Mouse (Mus musculus) cortical plate, adult 2 months (tissue): Measurements from ENCODE around the gene Tent4b. TPM values are rescaled to one million over a fixed set of nuclear protein-coding genes. Genes with fewer than 3 reads are reported as not detected.

Experiments
- H3K27ac ChIP-seq: fragments of 200-500 bp; 2 replicates; pipeline ENCODE4 v1.5.1; 2012; ENCODE audit warnings: low read length, control low read depth, inconsistent platforms; ENCODE audit not compliant: insufficient read depth
- H3K4me1 ChIP-seq: fragments of 200-500 bp; 2 replicates; pipeline ENCODE4 v1.6.1; 2011; ENCODE audit warnings: low read length; ENCODE audit not compliant: control insufficient read depth, insufficient read depth
- H3K4me3 ChIP-seq: fragments of 200-500 bp; 2 replicates; pipeline ENCODE4 v1.5.1; 2011; ENCODE audit warnings: mild to moderate bottlenecking, low read length, control low read depth; ENCODE audit not compliant: insufficient read depth
- CTCF ChIP-seq: fragments of 200-500 bp; IDR thresholded peaks from 2 replicates; pipeline ENCODE4 v1.5.1; 2011; ENCODE audit warnings: mild to moderate bottlenecking, control low read depth, low read length; ENCODE audit not compliant: insufficient read depth; ENCODE audit errors: extremely low read depth
- POLR2A ChIP-seq: fragments of 200-500 bp; IDR thresholded peaks from 2 replicates; pipeline ENCODE4 v1.6.1; 2011; ENCODE audit warnings: mild to moderate bottlenecking, low read length, control low read depth; ENCODE audit not compliant: insufficient read depth; ENCODE audit errors: extremely low read depth
- polyA plus RNA-seq: library from polyadenylated mRNA; depleted of rRNA; stranded (reverse); fragments of >200 nt; gene quantifications from 2 replicates; pipeline ENCODE4 v1.2.3, GENCODE M21; 2012

The Tent4b gene
- polyA plus RNA-seq, 1 experiment: 26.4 TPM

DNA sequence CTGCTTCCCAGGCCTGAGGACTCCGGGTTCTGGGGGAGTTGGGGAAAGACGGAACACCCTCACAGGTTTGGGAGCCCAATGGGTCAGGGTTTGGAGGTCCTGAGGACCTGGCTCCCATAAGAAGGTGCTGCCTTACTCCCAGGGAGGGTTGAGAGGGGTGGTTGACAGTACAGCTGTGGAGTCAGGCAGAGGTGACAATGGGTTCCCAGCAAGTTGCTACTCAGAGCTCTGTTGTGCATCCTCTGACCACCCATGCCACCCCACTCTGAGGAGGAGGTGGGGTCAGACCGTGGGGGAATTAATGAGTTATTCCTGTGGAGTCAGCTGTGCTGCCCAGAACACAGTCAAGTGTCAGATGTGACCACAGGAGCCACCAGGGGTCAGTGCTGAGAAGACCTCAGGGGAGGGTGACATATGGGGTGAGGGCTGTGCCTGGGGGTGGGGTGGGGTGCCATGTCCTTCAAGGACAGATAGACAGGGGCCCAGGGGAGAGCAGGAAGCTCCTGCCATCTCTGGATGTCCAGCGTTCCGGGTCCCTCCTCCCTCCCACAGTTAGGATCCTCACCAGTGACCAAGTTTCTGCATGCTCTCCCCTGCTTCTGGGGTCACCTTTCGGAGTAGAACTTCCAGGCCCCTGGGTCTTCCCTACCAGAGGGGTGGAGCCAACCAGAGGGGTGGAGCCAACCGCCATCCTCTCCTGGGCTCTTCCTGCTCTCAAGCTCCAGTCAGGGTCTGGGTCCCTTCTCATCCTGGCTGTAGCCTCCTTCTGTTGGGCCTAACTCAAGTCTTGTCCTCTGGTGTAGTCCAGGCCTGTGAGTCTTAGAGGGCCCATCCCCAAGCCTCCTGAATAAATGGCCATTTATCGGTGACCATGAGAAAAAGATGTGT lies 86.7 kb downstream of the Tent4b start:
- H3K27ac ChIP-seq: no peak overlapping the region
- H3K4me3 ChIP-seq: no peak overlapping the region
- TF ChIP-seq CTCF (no peak), POLR2A (no peak)
- no peaks in the 10 kb centered on the region for H3K4me1 ChIP-seq

DNA sequence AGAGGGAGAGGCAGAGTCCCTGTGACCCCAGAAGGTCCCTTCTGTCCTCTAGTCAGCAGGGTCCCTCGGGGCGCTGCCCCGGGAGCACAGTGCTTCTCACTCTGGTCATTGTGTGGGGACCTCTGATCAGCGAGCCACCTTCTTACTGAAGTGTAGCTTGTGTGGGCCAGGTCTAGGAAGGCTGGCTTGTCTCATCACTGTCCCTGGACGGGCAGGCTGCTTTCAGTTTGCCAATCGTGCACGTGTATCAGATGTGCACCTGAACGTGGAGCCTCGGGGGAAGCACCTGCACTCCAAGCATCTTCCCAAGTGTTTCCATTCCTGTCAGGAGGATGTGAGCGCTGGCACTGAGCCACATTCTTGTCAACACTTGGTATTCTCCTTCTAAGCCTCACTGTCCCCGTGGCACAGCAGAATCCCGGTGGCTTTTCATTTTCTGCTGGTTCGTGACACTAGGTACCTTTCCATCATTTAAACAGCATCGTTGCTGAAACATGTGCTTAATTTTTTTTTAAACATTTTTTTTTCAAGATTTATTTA lies 87.5 kb downstream of the Tent4b start:
- TF ChIP-seq CTCF (no peak), POLR2A (no peak)
- Histone ChIP-seq H3K27ac (no peak overlapping the region), H3K4me3 (no peak overlapping the region), H3K4me1 (no peaks in the 10 kb centered on the region)

DNA sequence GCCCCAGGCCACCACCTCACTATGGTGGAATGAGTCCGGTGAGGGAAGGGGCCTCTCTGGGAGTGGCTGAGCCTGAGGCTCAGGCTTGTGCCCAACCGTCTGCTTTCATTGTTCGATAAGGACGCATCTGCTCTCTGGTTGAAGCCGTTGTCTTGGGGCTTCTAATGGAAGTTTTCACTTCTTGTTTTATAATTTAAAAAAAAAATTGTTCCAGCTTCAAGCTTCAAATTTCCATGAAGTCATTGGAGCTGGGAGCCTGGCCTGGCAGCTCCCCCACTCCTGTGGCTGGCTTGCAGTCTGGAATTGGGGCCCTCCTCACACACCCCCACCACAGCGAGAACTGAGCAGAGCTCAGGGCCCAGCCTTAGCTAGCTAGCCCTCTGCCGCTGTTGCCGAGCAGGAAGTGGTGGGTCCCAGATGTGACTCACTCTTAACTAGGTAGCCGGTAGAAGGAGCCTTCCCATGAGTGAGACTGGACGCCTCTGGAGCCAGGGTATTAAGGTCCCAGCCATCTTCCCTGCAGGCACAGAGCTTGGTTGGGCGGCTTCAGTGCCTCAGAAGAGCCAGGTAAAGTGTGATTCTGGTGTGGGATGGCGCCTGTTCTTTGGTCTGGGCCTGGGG lies 89.7 kb downstream of the Tent4b start:
- H3K4me3 ChIP-seq: no peak overlapping the region
- no peaks in the 10 kb centered on the region for H3K4me1 ChIP-seq
- TF ChIP-seq POLR2A: no peak
- no peak for TF ChIP-seq CTCF
- no peak overlapping the region for H3K27ac ChIP-seq

DNA sequence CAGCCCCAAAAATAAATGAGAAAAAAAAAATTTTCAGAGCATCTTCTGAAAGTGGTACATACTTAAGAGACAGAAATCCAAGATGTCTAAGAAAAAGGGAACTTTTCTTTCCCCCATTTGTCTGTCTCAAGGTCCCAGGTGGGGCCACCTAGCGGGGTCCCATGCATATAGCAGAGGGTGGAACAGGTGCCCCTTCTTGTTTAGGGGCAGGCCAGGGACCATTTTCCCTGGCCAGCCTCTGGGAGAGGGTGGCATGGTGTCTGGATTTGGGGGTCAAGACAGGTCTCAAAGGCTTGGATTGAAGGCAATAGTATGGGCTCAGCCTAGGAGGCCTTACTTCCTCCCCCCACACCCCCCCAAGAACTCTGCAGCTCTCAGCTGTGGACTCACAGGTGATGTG lies 90.9 kb downstream of the Tent4b start:
- Histone ChIP-seq H3K27ac (no peak overlapping the region), H3K4me3 (no peak overlapping the region), H3K4me1 (no peaks in the 10 kb centered on the region)
- TF ChIP-seq CTCF (no peak), POLR2A (no peak)

DNA sequence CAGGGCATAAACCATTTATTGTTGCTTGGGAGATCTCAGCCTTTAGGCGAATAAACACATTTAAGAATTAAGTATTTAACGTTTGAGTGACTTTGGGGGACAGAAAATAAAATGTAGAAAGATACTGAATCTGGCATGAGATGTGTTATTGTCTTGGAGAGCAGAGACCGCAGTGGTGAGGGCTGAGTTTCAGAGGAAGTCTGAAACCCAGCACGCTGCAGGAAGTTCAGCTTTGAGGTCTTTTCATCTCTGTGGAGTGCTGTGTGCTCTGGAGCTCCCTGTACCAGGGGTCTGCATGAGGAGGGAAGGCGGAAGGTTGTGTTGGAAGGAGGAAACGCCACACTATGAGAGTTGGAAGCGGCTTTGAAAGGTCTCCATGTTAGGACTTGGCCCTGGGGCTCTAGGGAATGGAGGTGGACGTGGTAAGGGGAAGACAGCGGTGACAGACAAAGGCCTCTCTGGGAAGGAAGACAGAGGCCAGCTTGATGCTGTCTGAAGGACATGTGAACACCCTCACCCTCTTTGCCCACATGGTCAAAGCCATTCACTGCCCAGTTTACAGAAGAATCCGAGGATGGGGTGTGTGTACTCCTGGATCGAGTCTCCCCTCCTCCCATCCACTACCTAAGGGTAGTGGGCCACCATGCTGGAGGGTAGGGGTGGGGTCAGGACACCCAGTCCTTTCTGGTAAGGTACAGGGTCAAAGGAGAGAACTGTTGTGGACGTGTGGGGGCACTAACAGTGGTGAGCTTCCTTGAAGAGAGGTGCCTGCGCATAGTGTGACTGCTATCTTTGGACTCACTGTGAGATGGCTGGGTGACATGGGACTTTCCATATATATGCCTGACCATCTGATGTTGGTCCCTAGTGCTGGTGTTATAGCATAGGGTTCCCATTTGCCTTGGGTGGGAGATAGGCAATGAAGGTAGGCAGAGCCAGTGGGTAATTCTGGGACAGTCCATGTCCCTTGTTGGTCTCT lies 91.6 kb downstream of the Tent4b start:
- TF ChIP-seq POLR2A (no peak), CTCF (no peak)
- Histone ChIP-seq H3K4me1 (no peaks in the 10 kb centered on the region), H3K27ac (no peak overlapping the region), H3K4me3 (no peak overlapping the region)

DNA sequence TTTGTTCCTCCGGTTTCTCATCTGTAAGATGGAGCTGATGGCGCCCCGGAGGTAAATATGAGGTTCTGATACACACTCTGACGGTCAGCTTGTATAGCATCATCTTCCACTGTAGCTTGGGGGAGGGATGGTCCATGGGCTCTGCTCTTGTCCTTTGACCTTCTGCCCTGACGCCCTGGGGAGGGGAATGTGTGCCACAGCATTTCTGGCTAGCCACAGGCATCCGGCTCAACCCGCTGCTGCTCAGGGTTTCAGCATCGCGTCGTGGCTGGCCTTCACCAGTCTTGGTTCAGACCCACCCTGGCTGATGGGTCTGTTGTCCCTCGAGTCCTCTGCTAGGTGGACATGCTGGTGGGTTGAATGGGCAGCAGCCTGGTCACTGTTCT lies 92.3 kb downstream of the Tent4b start:
- TF ChIP-seq POLR2A (no peak), CTCF (no peak)

DNA sequence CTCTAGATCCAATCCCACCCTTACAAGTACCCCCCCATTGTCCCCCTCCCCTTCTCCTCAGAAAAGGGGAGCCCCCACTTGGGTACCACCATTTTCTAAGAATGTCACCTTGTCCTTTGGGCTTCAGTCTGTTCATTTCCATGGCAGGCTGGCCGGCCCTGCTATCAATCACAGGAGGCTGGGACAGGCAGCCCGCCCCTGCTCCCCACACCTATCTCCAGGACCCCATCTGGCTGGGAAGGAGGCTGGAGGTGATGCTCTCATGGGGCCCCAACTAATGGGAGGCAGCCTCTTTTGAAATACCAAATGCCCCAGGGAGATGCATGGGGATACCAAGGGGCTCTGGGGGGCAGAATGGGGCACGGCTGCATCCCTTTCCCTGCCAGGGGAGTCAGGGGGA lies 93.9 kb downstream of the Tent4b start:
- no peak overlapping the region for H3K27ac ChIP-seq
- H3K4me3 ChIP-seq: no peak overlapping the region
- TF ChIP-seq POLR2A (no peak), CTCF (no peak)
- no peaks in the 10 kb centered on the region for H3K4me1 ChIP-seq

More for the DNA sequence above, 92.3 kb downstream of the Tent4b start:
- H3K4me3 ChIP-seq: no peak overlapping the region
- H3K27ac ChIP-seq: no peak overlapping the region
- H3K4me1 ChIP-seq: no peaks in the 10 kb centered on the region

DNA sequence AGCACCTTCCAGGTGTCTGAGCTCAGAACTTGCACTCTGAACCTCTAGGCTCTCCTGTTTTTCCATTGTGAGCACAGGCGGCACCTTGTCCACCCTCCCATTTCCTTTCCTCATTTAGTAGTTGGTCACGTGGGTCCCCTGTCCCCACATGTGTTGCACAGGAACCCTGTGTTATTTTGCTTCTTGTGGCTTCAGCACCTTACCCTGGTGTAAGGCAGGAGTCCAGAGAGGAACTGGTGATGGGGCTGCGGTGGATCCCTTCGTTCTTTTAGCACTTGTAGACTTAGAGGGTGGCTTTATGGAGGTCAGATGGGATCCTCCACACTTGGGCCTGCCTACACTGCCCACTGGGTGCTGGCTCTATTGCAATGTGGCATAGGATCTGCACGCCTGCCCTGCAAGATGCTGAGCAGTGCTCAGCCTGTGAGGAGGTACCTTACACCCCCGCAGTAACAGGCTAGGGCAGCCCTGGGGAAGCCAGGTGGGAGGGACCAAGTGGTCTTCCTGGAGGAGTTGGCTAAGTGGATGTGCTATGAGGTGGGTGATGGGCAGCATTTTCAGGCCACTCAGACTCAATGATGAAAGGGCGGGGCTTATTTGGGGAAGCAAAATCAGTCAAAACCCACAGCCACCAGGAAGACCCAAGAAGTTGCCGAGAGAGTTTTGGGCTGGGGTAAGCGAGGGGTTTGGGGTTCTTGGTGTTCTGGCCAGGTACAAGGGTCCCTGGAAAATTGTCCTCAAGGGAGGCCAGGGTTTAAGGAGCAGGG lies 94.8 kb downstream of the Tent4b start:
- Histone ChIP-seq H3K27ac (no peak overlapping the region), H3K4me3 (no peak overlapping the region), H3K4me1 (peaks cover 1% of the 10 kb centered on the region; the same call in 1 of the 2 replicates)
- TF ChIP-seq POLR2A (no peak), CTCF (no peak)
